Mouse (Mus musculus) brown adipose tissue, adult 24 weeks (tissue): ENCODE results near the gene Atxn2. TPM values are rescaled to one million over a fixed set of nuclear protein-coding genes. Genes with fewer than 3 reads are reported as not detected.
"Not testable (repeated sequence)": the region's sequence is repeated elsewhere in the genome, so short reads cannot be mapped to it uniquely, and the experiment has no call there.

Experiments
- H3K27ac ChIP-seq: fragments of 200-500 bp; replicated peaks from 2 replicates; pipeline ENCODE4 v1.5.1; 2012; ENCODE audit warnings: low read depth, mild to moderate bottlenecking, low read length
- H3K4me1 ChIP-seq: fragments of 200-500 bp; 2 replicates; pipeline ENCODE4 v1.6.1; 2012; ENCODE audit warnings: low read length, mixed read lengths; ENCODE audit not compliant: control insufficient read depth, insufficient read depth, insufficient read length
- H3K4me3 ChIP-seq: fragments of 200-500 bp; 2 replicates; pipeline ENCODE4 v1.5.1; 2012; ENCODE audit warnings: low read depth, mild to moderate bottlenecking, low read length, moderate library complexity; ENCODE audit not compliant: insufficient read depth
- polyA plus RNA-seq: library from polyadenylated mRNA; stranded (reverse); fragments of >200 nt; gene quantifications from 2 replicates; pipeline ENCODE4 v1.2.4, GENCODE M21; 2012; ENCODE audit not compliant: missing spikeins, insufficient read depth, insufficient read length

Gene Atxn2
- polyA plus RNA-seq, 1 experiment: 126 TPM

- H3K4me1 ChIP-seq: peaks cover 24% of the 10 kb centered on the region
- no peak overlapping the region for H3K4me3 ChIP-seq
- 0 out of 2 replicates have a peak overlapping the region, but pooled peaks have one; percentile 28 for H3K27ac ChIP-seq
These were observed 10.7 kb downstream of the Atxn2 start for GRCm38 (mm10) chr5:121721841-121722240.

- no peak overlapping the region for H3K27ac ChIP-seq
- peaks cover 21% of the 10 kb centered on the region for H3K4me1 ChIP-seq
- H3K4me3 ChIP-seq: no peak overlapping the region
These were observed 13.5 kb downstream of the Atxn2 start for GRCm38 (mm10) chr5:121724678-121725077.

GRCm38 (mm10) chr5:121730057-121730456 is 18.9 kb downstream of the Atxn2 start:
- peaks cover 7% of the 10 kb centered on the region for H3K4me1 ChIP-seq
- no peak overlapping the region for H3K27ac ChIP-seq
- no peak overlapping the region for H3K4me3 ChIP-seq

GRCm38 (mm10) chr5:121736641-121737040 is 25.5 kb downstream of the Atxn2 start:
- no peak overlapping the region for H3K27ac ChIP-seq
- no peak overlapping the region for H3K4me3 ChIP-seq
- H3K4me1 ChIP-seq: peaks cover 3% of the 10 kb centered on the region; the same call in 1 of the 2 replicates

GRCm38 (mm10) chr5:121738162-121738561 is 27.0 kb downstream of the Atxn2 start:
- not testable (repeated sequence) for H3K4me3 ChIP-seq, H3K27ac ChIP-seq, H3K4me1 ChIP-seq

- Histone ChIP-seq H3K4me3 (no peak overlapping the region), H3K4me1 (0 out of 2 replicates have a peak, but pooled peaks cover 2% of the 10 kb centered on the region), H3K27ac (no peak overlapping the region)
These were observed 27.5 kb downstream of the Atxn2 start for GRCm38 (mm10) chr5:121738576-121739191.

- 0 out of 2 replicates have a peak, but pooled peaks cover 2% of the 10 kb centered on the region for H3K4me1 ChIP-seq
- no peak overlapping the region for H3K4me3 ChIP-seq
- H3K27ac ChIP-seq: no peak overlapping the region
These were observed 29.4 kb downstream of the Atxn2 start for GRCm38 (mm10) chr5:121740516-121740915.

GRCm38 (mm10) chr5:121742915-121743314 is 31.8 kb downstream of the Atxn2 start:
- Histone ChIP-seq H3K4me1 (no peaks in the 10 kb centered on the region), H3K4me3 (no peak overlapping the region), H3K27ac (no peak overlapping the region)

GRCm38 (mm10) chr5:121747884-121748594 is 36.9 kb downstream of the Atxn2 start:
- not testable (repeated sequence) for H3K27ac ChIP-seq, H3K4me1 ChIP-seq, H3K4me3 ChIP-seq

- no peak overlapping the region for H3K27ac ChIP-seq
- no peaks in the 10 kb centered on the region for H3K4me1 ChIP-seq
- no peak overlapping the region for H3K4me3 ChIP-seq
These were observed 38.5 kb downstream of the Atxn2 start for GRCm38 (mm10) chr5:121749633-121750032.

GRCm38 (mm10) chr5:121757900-121758299 is 46.8 kb downstream of the Atxn2 start:
- Histone ChIP-seq H3K4me3 (no peak overlapping the region), H3K27ac (no peak overlapping the region), H3K4me1 (0 out of 2 replicates have a peak, but pooled peaks cover 2% of the 10 kb centered on the region)

GRCm38 (mm10) chr5:121758341-121758740 is 47.2 kb downstream of the Atxn2 start:
- Histone ChIP-seq H3K27ac (no peak overlapping the region), H3K4me1 (0 out of 2 replicates have a peak, but pooled peaks cover 3% of the 10 kb centered on the region), H3K4me3 (no peak overlapping the region)

GRCm38 (mm10) chr5:121759921-121760320 is 48.8 kb downstream of the Atxn2 start:
- Histone ChIP-seq H3K4me3 (no peak overlapping the region), H3K27ac (no peak overlapping the region), H3K4me1 (0 out of 2 replicates have a peak, but pooled peaks cover 3% of the 10 kb centered on the region)

- no peak overlapping the region for H3K27ac ChIP-seq
- 0 out of 2 replicates have a peak, but pooled peaks cover 3% of the 10 kb centered on the region for H3K4me1 ChIP-seq
- H3K4me3 ChIP-seq: no peak overlapping the region
These were observed 50.3 kb downstream of the Atxn2 start for GRCm38 (mm10) chr5:121761459-121761858.

GRCm38 (mm10) chr5:121762949-121763348 is 51.8 kb downstream of the Atxn2 start:
- Histone ChIP-seq H3K4me1 (0 out of 2 replicates have a peak, but pooled peaks cover 3% of the 10 kb centered on the region), H3K27ac (no peak overlapping the region), H3K4me3 (no peak overlapping the region)

GRCm38 (mm10) chr5:121765020-121765419 is 53.9 kb downstream of the Atxn2 start:
- H3K4me3 ChIP-seq: no peak overlapping the region
- 0 out of 2 replicates have a peak, but pooled peaks cover 3% of the 10 kb centered on the region for H3K4me1 ChIP-seq
- H3K27ac ChIP-seq: no peak overlapping the region
